Mouse (Mus musculus) brain, embryonic 14.5 days (tissue): Measurements from ENCODE around the gene Kifc1. TPM values are rescaled to one million over a fixed set of nuclear protein-coding genes. Genes with fewer than 3 reads are reported as not detected.

Experiments
- DNase-seq: peaks from one replicate; pipeline ENCODE4 v3.0.0-alpha.2; 2011; ENCODE audit warnings: low read depth
- CTCF ChIP-seq: fragments of 200-500 bp; IDR thresholded peaks from 2 replicates; pipeline ENCODE4 v1.5.1; 2012; ENCODE audit warnings: inconsistent platforms, mild to moderate bottlenecking, moderate library complexity, borderline replicate concordance; ENCODE audit not compliant: insufficient read depth, insufficient read length; ENCODE audit errors: extremely low read depth
- POLR2A ChIP-seq: fragments of 200-500 bp; IDR thresholded peaks from 2 replicates; pipeline ENCODE4 v1.6.1; 2012; ENCODE audit warnings: mild to moderate bottlenecking, inconsistent platforms, borderline replicate concordance; ENCODE audit not compliant: poor library complexity, insufficient read depth, insufficient read length, severe bottlenecking; ENCODE audit errors: extremely low read depth
- polyA plus RNA-seq: library from polyadenylated mRNA; depleted of rRNA; stranded (reverse); fragments of >200 nt; gene quantifications from 2 replicates; pipeline ENCODE4 v1.2.3, GENCODE M21; 2012; rRNA removed

Gene Kifc1
- polyA plus RNA-seq, 1 experiment = 18.5 TPM

DNA sequence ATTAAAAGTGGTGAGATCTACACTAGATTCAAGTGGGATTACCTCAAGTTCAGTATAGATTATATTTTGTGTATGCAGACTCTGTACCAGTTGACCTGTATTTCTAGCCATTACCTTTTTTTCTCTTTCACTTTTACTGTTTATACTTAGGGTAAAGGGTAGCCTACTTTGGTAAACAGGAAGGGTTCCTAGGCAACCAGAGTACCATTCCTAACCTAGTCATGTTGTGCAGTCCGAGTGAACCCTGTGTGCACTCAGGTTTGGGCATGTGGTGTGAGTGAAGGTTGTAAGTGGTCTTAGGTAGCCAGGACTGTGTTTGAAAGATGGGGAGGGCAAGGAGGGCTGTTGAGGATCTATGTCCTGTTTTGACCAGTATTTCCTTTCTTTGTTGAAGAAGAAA, 39.1 kb downstream of the Kifc1 start:
- TF ChIP-seq POLR2A (no peak), CTCF (no peak)
- no peak for DNase-seq

DNA sequence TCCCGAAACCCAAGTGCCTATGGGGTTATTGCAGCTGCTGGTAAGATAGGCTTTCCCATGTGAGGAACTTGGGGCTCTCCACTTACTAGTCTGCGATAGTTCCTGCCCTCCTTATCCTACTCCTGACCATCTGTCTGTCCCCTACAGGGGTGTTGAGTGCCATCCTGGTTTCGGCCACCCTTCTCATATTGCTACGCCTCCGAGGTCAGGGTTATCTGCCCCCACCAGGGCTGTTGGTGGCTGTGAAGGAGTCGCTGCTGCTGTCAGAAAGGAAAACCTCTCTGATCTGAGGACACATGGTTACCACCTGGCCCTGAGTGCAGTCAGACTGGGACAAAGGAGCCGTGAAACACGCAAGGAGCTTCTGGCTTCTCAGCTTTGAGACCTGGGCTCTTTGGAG, 42.3 kb downstream of the Kifc1 start:
- TF ChIP-seq CTCF (no peak), POLR2A (no peak)
- DNase-seq = no peak

DNA sequence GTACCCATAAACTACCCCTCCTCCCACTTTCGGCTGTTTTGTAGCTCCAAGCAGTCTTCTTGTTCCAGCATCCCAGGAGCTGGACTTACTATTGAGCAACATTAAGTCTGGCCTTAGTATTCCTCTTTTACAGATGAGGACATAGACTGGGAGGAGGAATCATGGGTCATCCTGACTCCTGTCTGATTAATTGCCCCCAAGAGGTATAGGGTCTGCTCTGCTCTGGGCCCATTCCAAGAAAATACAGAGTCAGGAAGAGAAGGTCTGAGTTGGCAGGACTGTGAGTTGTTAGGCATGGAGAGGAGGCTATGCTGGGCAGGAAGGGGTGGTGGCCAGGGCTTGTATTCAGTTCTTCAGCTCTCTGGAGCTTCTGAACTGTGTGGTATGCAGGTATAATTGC, 46.3 kb downstream of the Kifc1 start:
- no peak for DNase-seq
- TF ChIP-seq POLR2A (no peak), CTCF (no peak)

DNA sequence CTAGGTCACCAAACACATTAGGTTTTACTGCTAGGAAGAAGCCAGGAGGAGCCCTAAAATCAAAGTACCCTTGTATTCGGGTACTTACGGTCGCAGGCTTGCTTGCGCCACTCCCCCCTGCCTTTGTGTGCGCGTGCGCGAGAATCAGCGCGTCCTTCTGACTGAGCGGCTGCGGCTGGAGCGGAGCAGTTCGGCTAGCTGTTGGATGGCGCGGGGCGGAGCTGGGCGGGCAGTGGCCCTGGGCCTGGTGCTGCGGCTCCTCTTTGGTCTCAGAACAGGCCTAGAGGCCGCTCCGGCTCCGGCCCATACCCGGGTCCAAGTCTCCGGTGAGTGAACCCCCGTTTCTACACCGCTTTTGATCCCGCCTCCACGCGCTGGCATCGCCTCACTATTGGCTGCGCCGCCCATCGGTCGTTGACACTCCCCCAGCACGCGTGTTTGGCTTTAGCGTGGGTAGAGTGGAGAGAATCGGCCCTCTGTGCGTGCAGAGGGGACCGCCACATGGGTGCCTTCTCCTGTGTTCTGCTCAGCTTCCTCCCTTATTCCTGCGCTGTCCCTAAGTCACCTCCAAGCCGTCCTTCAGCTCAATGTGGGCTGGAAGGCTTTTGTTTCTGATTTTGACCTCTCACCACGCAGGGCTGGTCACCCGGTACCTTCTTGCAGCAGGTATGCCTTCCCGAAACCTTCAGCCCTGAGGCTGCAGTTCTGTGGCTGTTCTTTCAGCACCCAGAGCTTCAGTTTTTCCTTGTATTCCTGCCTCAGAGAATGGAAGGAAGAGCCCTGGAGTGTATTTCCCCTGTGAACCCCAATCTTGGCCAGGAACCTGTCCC, 47.3 kb downstream of the Kifc1 start, which contains the start of gene Cd320:
Gene Cd320, plus strand, starts transcription at position 126 of the 830 bp plus-strand sequence.
- TF ChIP-seq POLR2A (peak; percentile 47; the same call in 1 of the 2 replicates), CTCF (no peak)
- DNase-seq = peak; percentile 97

DNA sequence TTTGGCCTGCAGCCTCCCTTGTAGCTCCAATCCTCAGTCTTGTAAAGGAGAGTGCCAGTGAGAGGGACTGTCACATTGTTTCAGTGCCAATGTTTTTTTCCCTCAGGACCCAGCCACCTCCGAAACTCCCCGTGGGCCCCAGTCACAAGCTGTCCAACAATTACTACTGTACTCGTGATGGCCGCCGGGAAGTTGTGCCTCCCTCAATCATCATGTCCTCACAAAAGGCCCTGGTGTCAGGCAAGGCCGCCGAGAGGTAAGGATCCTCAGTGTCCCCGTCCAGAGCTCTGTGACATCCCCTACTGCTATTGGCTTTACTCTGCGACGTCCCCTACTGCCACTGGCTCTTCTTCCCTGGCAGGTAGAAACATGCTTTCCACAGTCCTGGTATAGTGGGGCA, 60.9 kb downstream of the Kifc1 start:
- TF ChIP-seq POLR2A = no peak
- no peak for TF ChIP-seq CTCF
- DNase-seq = no peak

DNA sequence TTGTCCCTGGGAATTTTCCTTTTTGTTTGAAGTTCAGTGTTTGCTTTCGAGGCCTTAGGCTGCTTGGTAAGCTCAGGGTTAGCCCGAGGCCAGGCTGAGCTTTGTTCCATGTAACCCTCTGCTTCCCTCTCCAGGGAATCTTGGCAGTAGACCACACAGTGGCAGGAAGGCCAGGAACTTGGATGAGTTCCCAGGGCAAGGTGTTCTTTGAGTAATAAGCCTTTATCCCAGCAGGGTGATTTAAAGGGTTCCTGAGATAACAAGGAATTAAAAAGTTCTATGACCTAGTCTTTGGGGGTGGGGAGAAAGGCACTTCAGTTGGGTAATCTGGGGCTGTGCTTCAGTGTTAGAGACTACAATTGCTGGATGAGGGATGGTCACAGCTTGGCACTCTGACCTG, 61.6 kb downstream of the Kifc1 start:
- peak; percentile 50 for DNase-seq
- TF ChIP-seq POLR2A (no peak), CTCF (no peak)

DNA sequence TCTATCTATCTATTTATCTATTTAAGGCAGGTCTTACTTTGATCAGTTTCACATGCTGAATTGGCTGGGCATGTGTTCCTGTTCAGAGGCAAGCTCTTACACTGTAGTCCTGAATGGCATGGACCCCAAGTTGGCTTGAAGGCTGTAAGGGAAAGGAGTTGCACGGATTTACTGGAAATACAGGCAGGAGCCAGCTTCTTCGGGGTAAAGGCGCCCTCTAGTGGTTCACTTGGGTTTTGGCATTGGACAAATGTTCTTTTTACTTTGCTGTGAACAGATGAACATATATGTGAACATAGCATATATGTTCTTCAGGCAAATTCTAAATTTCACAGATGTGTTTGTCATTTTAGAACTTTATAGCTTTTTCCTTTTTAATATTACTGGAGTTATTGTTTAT, 63.6 kb downstream of the Kifc1 start:
- DNase-seq = peak; percentile 91
- TF ChIP-seq POLR2A (no peak), CTCF (peak; percentile 87)

Other genes with a start within 250 kb of the Kifc1 start
- gene Hnrnpm, start 203.8 kb downstream of the Kifc1 start, polyA plus RNA-seq = 206 and 243 TPM in 2 replicates
- gene March2, start 172.0 kb downstream of the Kifc1 start, polyA plus RNA-seq = 59.3 and 65.7 TPM in 2 replicates
- 633 and 642 TPM in 2 replicates for gene Rab11b, start 130.1 kb downstream of the Kifc1 start, polyA plus RNA-seq
- gene Angptl4, start 108.8 kb downstream of the Kifc1 start, polyA plus RNA-seq = 9.8 and 10.6 TPM in 2 replicates
- gene Kank3, start 80.1 kb downstream of the Kifc1 start, polyA plus RNA-seq = 50.7 and 61.9 TPM in 2 replicates
- 1,048 and 1,174 TPM in 2 replicates for gene Rps28, start 66.1 kb downstream of the Kifc1 start, polyA plus RNA-seq
- gene Ndufa7, start 66.1 kb downstream of the Kifc1 start, polyA plus RNA-seq = 327 and 425 TPM in 2 replicates
- gene Cd320, start 47.6 kb downstream of the Kifc1 start, polyA plus RNA-seq = 41.6 and 49.6 TPM in 2 replicates
- gene Gm7029, start 16.8 kb downstream of the Kifc1 start, polyA plus RNA-seq = not detected in 2 replicates
- 0.30 and 0.38 TPM in 2 replicates for gene Platr17, start 14.5 kb upstream of the Kifc1 start, polyA plus RNA-seq
- gene Daxx, start 18.8 kb upstream of the Kifc1 start, polyA plus RNA-seq = 43.8 and 52.6 TPM in 2 replicates
- gene Tapbp, start 25.2 kb upstream of the Kifc1 start, polyA plus RNA-seq = 17.4 and 22.8 TPM in 2 replicates
- 35.8 and 43.6 TPM in 2 replicates for gene Zbtb22, start 25.2 kb upstream of the Kifc1 start, polyA plus RNA-seq
- gene Rgl2, start 38.9 kb upstream of the Kifc1 start, polyA plus RNA-seq = 184 and 285 TPM in 2 replicates
- 85.7 and 97.5 TPM in 2 replicates for gene Pfdn6, start 49.7 kb upstream of the Kifc1 start, polyA plus RNA-seq
- gene Wdr46, start 50.0 kb upstream of the Kifc1 start, polyA plus RNA-seq = 22.8 and 29.3 TPM in 2 replicates
- gene B3galt4, start 60.8 kb upstream of the Kifc1 start, polyA plus RNA-seq = 9.9 and 11.1 TPM in 2 replicates
- gene Vps52, start 65.2 kb upstream of the Kifc1 start, polyA plus RNA-seq = 71.7 and 72.8 TPM in 2 replicates
- gene Rps18, start 65.3 kb upstream of the Kifc1 start, polyA plus RNA-seq = 744 and 771 TPM in 2 replicates
- gene H2-K1, start 109.7 kb upstream of the Kifc1 start, polyA plus RNA-seq = 20.4 and 20.5 TPM in 2 replicates
- gene Ring1, start 134.0 kb upstream of the Kifc1 start, polyA plus RNA-seq = 58.8 and 68.8 TPM in 2 replicates
- gene H2-Ke6, start 137.4 kb upstream of the Kifc1 start, polyA plus RNA-seq = 88.8 and 156 TPM in 2 replicates
- 133 and 138 TPM in 2 replicates for gene Slc39a7, start 141.0 kb upstream of the Kifc1 start, polyA plus RNA-seq
- 83.9 and 97.4 TPM in 2 replicates for gene Rxrb, start 141.2 kb upstream of the Kifc1 start, polyA plus RNA-seq
- gene Col11a2, start 148.8 kb upstream of the Kifc1 start, polyA plus RNA-seq = 11.5 and 11.8 TPM in 2 replicates
- gene H2-Oa, start 201.7 kb upstream of the Kifc1 start, polyA plus RNA-seq = 0.07 and 0.20 TPM in 2 replicates
- 12.0 and 16.4 TPM in 2 replicates for gene H2-DMa, start 228.9 kb upstream of the Kifc1 start, polyA plus RNA-seq
- gene Brd2, start 232.0 kb upstream of the Kifc1 start, polyA plus RNA-seq = 186 and 256 TPM in 2 replicates